Mouse (Mus musculus) macrophage (primary cell): ENCODE measurements around the gene Rgs6. TPM values are rescaled to one million over a fixed set of nuclear protein-coding genes. Genes with fewer than 3 reads are reported as not detected.

Source experiments
- H3K27ac ChIP-seq: fragments of 350-480 bp; formaldehyde crosslinking; 2 replicates; pipeline ENCODE4 v1.9.0; 2021
- H3K36me3 ChIP-seq: fragments of 350-480 bp; formaldehyde crosslinking; 2 replicates; pipeline ENCODE4 v1.9.0; 2021; ENCODE audit errors: inconsistent target
- H3K4me3 ChIP-seq: fragments of 350-480 bp; formaldehyde crosslinking; 2 replicates; pipeline ENCODE4 v1.9.0; 2021; ENCODE audit errors: inconsistent target
- H3K79me2 ChIP-seq: fragments of 350-480 bp; formaldehyde crosslinking; 2 replicates; pipeline ENCODE4 v1.9.0; 2021; ENCODE audit errors: inconsistent target
- WGBS: methylation state at CpG from one replicate; pipeline ENCODE4 v1.1.7; 2026; ENCODE audit warnings: inconsistent platforms; ENCODE audit not compliant: missing documents; 5-methylcytosine and 5-hydroxymethylcytosine counted together
- polyA plus RNA-seq: library from polyadenylated mRNA; stranded (reverse); fragments of 250-400 nt; gene quantifications from 3 replicates; pipeline ENCODE4 v1.2.4, GENCODE M21; 2018; ENCODE audit warnings: inconsistent platforms

The Rgs6 gene
- polyA plus RNA-seq, 1 experiment from 2014 or later = not detected

DNA sequence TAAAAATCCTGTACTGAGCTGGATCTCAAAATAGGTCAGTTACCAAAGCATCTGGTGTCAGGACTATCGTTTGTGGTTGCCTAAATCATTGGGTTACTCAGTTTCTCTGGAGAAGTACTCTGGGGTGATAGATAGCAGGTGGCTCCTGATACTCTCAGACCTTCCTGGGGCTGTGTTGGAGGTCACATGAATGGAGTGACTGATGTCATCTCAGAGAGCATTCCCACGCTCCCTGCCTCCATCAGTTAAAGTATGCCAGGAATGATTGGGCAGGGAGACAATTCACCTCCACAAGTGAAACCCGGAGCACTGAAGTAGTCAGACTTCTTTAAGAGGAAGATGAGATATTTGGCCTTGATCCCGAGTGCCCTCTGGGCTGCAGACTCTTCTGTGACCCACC, 15.9 kb downstream of the Rgs6 start:
- Histone ChIP-seq H3K4me3 (no peak overlapping the region), H3K79me2 (no peaks in the 10 kb centered on the region), H3K27ac (no peak overlapping the region), H3K36me3 (no peaks in the 10 kb centered on the region)
- WGBS = 86% methylated on average over 4 of the region's 4 CpGs

DNA sequence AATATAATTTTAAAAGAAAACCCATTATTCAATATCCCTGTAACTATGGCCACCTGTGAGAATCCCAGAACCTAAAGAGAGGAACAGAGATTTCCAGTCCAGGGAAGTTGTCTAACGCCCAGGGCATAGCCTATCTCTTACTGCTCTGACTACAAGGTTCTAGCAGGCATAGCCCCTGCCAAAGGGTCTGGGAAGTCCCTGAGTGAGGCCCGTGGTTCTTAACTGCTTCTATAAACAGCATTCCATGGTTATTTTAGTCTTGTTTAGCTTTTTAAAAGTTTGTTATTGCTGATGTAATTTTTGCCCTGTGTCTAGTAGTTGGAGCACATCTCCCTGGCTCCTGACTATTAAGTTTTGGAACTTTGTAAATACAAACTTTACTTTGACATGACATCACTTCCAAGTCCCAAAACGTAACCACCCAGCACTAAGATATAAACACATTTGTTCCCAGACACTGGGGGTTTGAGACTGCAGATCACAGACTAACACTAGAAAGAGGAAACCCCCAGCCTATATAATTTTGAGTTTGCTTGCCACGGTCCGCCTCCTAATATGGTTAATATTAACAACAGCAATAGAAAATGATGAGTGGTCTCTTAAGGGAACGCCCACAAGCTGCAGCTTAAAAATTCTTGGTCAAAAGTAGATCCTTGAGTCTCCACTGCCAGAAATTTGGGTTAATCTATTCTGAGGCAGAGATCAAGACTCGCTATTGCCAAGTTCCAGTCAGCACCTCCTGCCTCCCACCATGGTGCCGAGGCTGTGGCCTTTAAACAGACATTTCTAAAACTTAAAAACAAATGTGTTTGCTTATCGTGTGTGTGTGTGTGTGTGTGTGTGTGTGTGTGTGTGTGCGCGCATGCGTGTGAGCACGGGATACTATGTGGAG, 24.9 kb downstream of the Rgs6 start:
- 87% methylated on average over 13 of the region's 13 CpGs for WGBS

DNA sequence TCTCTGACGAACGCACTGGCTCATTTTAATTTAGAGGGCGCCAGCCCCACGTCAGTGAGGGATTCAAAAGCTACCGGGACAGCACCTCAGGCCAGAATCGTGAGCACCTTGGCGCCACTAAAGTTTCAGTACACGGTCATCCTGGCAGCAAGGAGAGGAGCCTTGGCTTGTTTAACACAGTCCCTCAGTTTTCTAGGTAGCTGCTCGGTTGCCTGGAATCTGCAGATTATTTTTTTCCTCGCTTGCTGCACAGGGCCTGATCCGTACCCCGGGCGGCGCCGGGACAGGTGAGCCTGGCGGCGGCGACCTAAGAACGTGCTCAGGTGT, 28.4 kb downstream of the Rgs6 start:
- 7% methylated on average over 19 of the region's 19 CpGs for WGBS
- Histone ChIP-seq H3K79me2 (no peaks in the 10 kb centered on the region), H3K4me3 (no peak overlapping the region), H3K27ac (no peak overlapping the region), H3K36me3 (no peaks in the 10 kb centered on the region)

More for the DNA sequence above, 24.9 kb downstream of the Rgs6 start:
- no peaks in the 10 kb centered on the region for H3K36me3 ChIP-seq
- no peaks in the 10 kb centered on the region for H3K79me2 ChIP-seq
- no peak overlapping the region for H3K4me3 ChIP-seq
- no peak overlapping the region for H3K27ac ChIP-seq

DNA sequence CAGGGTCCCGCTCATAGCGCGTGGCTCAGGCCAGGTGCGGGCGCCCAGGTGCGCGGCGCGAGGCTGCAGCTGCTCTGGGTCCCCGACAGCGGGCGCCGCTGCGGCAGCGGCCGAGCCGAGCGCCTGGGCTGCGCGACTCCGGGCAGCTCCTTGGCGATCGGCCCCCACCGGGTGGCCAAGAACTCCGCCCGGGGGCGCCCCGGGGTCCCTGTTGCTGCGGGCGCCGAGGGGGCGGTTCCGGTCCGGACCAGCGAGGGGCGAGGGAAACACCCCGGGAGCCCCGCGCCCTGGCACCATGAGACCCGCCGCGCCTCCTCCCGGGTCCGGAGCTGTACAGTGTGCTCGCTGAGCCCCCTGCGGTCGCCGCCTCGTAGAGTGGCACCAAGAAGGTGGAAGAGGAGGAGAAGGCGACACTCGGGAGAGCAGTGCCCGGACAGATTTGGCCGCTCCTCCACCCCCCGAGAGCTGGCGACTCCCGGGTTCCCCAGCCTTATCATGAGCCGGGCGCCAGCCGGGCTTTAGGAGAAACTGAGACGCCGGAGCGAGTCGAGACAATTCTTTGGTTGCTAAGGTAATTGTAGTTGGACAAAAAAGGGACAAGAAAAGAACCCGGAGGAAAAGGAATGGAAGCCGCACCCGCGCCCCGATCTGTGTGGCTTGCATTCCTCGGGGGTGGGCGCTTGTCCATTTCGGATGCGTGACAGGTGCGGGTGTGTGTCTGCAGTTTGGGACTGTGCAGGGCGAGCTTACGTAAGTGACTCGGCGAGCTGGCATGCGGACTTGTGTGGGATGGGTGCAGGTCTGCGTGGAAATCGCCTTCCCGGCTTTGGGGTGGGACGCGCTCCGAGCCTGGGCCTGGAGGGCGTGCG, 29.0 kb downstream of the Rgs6 start:
- H3K4me3 ChIP-seq = no peak overlapping the region
- no peaks in the 10 kb centered on the region for H3K79me2 ChIP-seq
- H3K36me3 ChIP-seq = no peaks in the 10 kb centered on the region
- WGBS = 4% methylated on average over 84 of the region's 86 CpGs
- H3K27ac ChIP-seq = no peak overlapping the region

DNA sequence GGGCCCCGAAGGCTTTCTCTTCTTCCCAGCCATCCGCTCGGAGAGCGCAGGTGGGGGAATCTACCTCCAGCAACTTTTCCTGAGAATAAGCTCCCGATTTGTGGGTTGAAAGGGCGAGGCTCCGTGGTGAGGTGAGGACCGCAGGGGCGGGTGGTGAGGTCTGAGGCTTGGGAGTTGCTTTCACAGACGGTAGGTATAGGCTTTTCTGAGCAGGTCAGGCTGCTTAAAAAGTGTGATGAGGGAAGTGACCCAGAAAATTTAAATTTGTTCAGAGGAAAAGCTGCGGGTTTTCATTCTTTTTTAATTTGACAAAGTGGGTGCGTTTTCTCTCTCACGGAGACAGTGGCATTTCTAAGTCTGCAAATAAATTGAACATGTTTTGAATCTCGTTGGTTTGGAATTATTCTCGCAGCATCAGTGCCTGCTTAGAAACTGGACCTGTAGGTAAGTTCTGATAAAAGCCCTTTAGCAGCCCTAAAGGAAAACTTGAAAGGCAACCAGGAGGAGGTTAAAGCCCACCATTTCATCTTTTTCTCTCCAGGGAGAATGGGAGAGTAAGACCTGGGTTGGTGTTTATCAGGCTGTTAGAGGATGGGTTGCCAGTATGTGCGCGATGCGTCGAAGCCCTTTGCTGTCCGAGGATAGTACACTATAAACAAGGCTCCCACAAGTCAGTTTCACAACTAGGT, 29.7 kb downstream of the Rgs6 start:
- Histone ChIP-seq H3K79me2 (no peaks in the 10 kb centered on the region), H3K36me3 (no peaks in the 10 kb centered on the region), H3K4me3 (no peak overlapping the region), H3K27ac (no peak overlapping the region)
- 30% methylated on average over 20 of the region's 20 CpGs for WGBS

DNA sequence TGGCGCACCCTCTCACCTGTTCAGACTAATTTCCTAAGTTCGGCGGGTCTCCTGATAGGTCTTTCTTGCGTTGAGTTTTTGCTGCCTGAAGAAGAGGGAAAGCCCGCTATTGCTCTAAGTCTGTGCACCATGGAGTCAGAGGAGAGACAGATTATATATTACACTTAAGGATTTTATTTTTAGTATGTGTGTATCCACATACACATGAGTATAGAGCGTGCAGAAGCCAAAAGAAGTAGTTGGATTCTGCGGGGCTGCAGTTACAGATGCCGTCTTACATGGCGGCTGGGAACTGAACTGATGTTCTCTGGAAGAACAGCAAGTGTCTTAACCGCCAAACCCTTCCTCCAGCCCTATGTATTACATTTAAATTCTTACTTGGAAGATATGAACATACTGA, 52.3 kb downstream of the Rgs6 start:
- H3K4me3 ChIP-seq = no peak overlapping the region
- H3K27ac ChIP-seq = no peak overlapping the region
- H3K36me3 ChIP-seq = no peaks in the 10 kb centered on the region
- WGBS = 90% methylated on average over 9 of the region's 10 CpGs
- no peaks in the 10 kb centered on the region for H3K79me2 ChIP-seq

DNA sequence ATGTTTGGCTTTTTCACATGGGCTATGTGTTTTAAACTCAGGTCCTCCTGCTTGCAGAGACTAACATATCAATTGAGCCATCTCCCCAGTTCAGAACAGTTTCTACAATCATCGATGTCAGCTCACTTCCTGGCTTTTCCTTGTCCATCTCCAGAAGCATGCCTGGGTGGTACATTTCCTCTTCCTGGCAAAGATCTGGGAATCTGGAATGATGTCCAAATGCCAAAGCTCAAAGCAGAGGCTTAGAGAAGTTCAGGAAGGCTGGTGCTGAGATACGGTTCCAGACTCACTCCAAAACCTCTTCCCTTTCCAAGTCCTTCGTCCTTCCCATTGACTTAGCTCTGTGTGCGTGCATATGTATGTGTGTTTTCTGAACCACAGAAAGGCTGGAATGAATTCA, 59.8 kb downstream of the Rgs6 start:
- Histone ChIP-seq H3K27ac (no peak overlapping the region), H3K79me2 (no peaks in the 10 kb centered on the region), H3K4me3 (no peak overlapping the region), H3K36me3 (no peaks in the 10 kb centered on the region)
- 88% methylated on average over 4 of the region's 4 CpGs for WGBS

DNA sequence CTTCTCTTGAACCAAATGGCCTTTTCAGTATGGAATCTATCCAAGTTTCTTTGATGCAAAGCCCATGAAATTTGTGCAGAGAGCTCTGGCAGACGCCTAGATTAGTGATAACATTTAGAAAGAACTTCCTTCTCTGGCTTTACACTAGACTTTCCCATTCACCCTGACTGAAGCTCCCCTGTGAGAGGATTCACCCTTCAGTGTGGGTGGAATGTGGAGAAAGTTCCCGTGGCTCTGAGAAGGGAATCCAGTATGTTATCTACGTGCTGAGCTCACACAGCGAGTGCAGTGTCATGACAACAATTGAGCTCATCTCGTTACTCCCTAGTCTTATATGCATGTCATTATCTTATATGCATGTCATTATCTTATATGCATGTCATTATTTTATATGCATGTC, 61.9 kb downstream of the Rgs6 start:
- H3K36me3 ChIP-seq = no peaks in the 10 kb centered on the region
- no peak overlapping the region for H3K4me3 ChIP-seq
- no peaks in the 10 kb centered on the region for H3K79me2 ChIP-seq
- 71% methylated on average over 5 of the region's 5 CpGs for WGBS
- no peak overlapping the region for H3K27ac ChIP-seq

DNA sequence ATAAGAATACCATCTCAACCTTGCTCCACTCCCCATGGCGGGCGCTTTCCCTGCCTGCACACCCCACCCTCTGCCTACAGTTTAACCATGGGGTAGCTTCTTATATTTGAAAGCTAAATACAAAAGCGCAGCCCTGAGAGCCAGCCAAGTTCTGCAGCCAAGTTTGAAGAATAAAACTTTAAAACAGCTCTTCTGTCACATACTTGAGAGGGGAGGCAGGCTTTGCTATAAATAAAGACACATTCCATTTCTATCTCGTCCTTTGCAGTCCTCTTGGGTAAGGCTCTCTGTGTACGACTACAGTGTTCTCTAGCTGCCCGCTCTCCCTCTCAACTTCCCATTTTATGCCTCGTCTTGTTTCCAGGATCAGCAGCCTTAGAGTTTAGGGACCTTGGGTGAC, 76.5 kb downstream of the Rgs6 start:
- no peaks in the 10 kb centered on the region for H3K79me2 ChIP-seq
- 81% methylated on average over 7 of the region's 7 CpGs for WGBS
- no peak overlapping the region for H3K27ac ChIP-seq
- no peaks in the 10 kb centered on the region for H3K36me3 ChIP-seq
- H3K4me3 ChIP-seq = no peak overlapping the region

DNA sequence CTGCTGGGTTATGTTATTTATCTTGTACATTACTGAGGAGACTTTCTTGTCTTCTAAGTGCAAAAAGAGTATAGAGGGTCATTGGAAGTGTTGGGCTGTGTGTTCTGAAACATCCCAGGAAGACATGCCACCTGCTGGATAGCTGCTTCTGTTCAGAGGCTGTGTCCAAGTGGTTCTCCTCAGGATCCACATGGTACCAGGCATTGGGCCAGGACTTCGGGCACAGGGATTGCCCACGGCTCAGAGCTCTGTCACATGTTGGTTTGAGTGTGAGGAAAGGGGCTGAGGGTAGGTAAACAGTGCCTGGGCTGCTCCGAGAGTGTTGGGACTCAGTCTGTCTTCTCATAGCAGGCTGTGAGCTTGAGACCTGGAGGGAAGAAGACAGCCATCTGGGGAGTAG, 79.3 kb downstream of the Rgs6 start:
- WGBS = 79% methylated on average over 3 of the region's 3 CpGs
- Histone ChIP-seq H3K36me3 (no peaks in the 10 kb centered on the region), H3K79me2 (no peaks in the 10 kb centered on the region), H3K4me3 (no peak overlapping the region), H3K27ac (no peak overlapping the region)

DNA sequence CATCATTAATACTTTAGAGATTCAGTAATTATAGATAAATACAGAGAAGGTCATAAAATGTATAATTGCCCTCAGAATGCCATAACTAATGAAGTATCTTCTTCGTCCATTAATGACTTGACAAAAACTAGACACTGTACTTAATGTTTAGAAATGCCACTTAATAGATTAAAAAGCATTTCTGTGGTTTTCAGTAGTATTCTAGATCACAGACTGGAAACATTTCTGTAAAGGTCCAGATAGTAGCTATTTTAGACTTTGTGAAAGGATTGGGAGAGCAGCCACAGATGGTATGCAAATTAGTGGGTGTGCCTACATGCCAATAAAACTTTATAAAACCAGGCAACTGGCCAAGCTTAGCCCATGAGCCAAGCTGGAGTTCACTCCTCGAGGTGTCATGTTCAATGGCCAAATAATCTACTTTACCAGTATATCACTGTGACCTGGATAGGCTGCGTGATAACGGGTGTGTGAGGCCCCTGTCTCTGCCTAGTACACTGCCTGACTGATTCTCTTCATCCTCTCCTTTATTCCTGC, 82.2 kb downstream of the Rgs6 start:
- whole genome bisulfite sequencing = 72% methylated on average over 4 of the region's 4 CpGs
- H3K36me3 ChIP-seq = no peaks in the 10 kb centered on the region
- H3K4me3 ChIP-seq = no peak overlapping the region
- no peak overlapping the region for H3K27ac ChIP-seq
- no peaks in the 10 kb centered on the region for H3K79me2 ChIP-seq

DNA sequence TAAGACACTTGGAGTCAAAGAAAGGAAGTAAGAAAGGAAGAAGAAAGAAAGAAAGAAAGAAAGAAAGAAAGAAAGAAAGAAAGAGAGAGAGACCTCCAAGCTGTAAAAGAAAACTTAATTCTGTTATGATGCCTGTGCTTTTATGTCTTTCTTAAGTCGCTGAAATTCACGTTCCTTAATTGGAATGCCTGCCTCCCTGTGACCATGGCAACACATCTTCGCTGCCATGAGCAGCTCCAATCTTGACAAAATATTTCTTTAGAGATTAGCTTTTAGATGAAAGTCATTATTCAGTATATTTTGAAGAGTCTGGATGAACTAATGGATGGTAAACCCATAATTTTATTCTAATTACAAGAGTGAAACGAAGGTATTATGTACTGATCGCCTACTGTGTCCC, 83.5 kb downstream of the Rgs6 start:
- Histone ChIP-seq H3K27ac (no peak overlapping the region), H3K79me2 (no peaks in the 10 kb centered on the region), H3K36me3 (no peaks in the 10 kb centered on the region), H3K4me3 (no peak overlapping the region)
- 93% methylated on average over 5 of the region's 5 CpGs for WGBS

DNA sequence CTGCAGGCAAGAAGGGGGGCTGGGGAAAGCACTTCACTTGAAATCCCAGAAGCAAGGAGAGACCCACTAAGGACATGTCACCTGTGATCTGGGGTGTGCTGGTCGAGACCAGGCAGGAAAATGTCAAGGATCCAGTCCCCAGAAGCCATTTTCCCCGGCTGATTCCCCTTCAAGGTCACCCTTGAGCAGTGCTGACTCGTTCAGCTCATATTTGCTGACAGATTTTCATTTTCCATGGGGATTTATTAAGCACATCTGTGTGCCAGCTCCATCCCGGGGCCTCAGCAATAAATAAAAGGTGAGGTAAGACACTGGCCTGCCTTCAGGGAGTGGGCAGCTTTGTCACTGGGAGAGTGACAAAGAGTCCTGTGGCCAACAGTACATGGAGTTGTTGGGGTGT, 87.0 kb downstream of the Rgs6 start:
- WGBS = 69% methylated on average over 4 of the region's 4 CpGs
- H3K79me2 ChIP-seq = no peaks in the 10 kb centered on the region
- no peak overlapping the region for H3K4me3 ChIP-seq
- H3K27ac ChIP-seq = no peak overlapping the region
- H3K36me3 ChIP-seq = no peaks in the 10 kb centered on the region

DNA sequence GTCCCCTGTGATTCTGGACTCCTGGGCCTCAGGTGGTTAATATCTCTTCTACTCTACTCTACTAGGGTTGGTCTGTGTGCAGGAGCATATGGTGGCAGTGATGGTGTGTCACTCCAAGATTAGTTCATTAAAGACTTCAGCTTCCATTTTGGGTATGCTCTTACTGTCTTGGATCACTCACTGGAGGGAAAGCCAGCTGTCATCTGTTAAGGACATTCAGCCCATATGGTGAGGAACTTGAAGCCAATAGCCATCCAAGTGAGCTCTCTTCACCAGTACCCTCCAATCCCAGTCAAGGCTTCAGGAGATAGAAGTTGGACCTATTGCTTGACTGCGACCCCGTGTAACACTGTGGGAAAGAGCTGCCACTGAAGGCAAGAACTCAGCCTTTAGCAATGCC, 98.9 kb downstream of the Rgs6 start:
- H3K4me3 ChIP-seq = no peak overlapping the region
- H3K36me3 ChIP-seq = no peaks in the 10 kb centered on the region
- 97% methylated on average over 2 of the region's 2 CpGs for WGBS
- H3K79me2 ChIP-seq = no peaks in the 10 kb centered on the region
- no peak overlapping the region for H3K27ac ChIP-seq
